Mouse (Mus musculus) CH12.LX (cell line): ENCODE data around the gene Slc9a3r1. TPM values are rescaled to one million over a fixed set of nuclear protein-coding genes. Genes with fewer than 3 reads are reported as not detected.
A peak's percentile ranks its signal among the peaks of the same experiment; 100 is the strongest.

Source experiments
- DNase-seq: peaks from one replicate; pipeline ENCODE4 v3.0.0-alpha.2; 2013; ENCODE audit errors: extremely low read depth
- H3K27ac ChIP-seq: 2 replicates; pipeline ENCODE4 v1.5.1; 2012; ENCODE audit warnings: low read depth, mild to moderate bottlenecking, control low read depth, moderate library complexity; ENCODE audit not compliant: insufficient read depth
- H3K27me3 ChIP-seq: replicated peaks from 2 replicates; pipeline ENCODE3; 2012; ENCODE audit warnings: inconsistent platforms
- H3K36me3 ChIP-seq, 2 experiments: replicated peaks in 1 of 2; 2 replicates each; pipeline versions ENCODE3 to v1.6.1; 2012; ENCODE audit warnings: inconsistent platforms in 1 of 2, low read length in 1 of 2, mild to moderate bottlenecking in 1 of 2, mixed read lengths in 1 of 2, moderate library complexity in 1 of 2; ENCODE audit not compliant: control insufficient read depth in 1 of 2, insufficient read depth in 1 of 2
- H3K4me1 ChIP-seq, 2 experiments: 2 replicates each; pipeline ENCODE4 v1.6.1; 2012; ENCODE audit warnings: inconsistent platforms in 1 of 2, moderate library complexity in 1 of 2; ENCODE audit not compliant: insufficient read depth in 2 of 2, control insufficient read depth in 1 of 2
- H3K4me2 ChIP-seq: 2 replicates; pipeline ENCODE4 v1.6.1; 2012; ENCODE audit warnings: low read depth, mild to moderate bottlenecking, control low read depth; ENCODE audit not compliant: poor library complexity, insufficient read depth, severe bottlenecking
- H3K4me3 ChIP-seq, 3 experiments: fragments of 150-350 bp in 1 of 3; sonication (generic) in 1 of 3; replicated peaks in 1 of 3; 2 replicates each; pipeline versions ENCODE3 to v1.5.1; 2011 to 2012; ENCODE audit warnings: low read depth in 2 of 3, low read length in 2 of 3, mild to moderate bottlenecking in 2 of 3, moderate library complexity in 2 of 3, control low read depth in 1 of 3, improper control_type of control experiment in 1 of 3, inconsistent platforms in 1 of 3, mixed read lengths in 1 of 3; ENCODE audit not compliant: poor library complexity in 1 of 3
- H3K79me2 ChIP-seq: replicated peaks from 2 replicates; pipeline ENCODE4 v1.6.1; 2012; ENCODE audit warnings: mild to moderate bottlenecking, moderate library complexity; ENCODE audit not compliant: control insufficient read depth, poor library complexity, insufficient read depth, severe bottlenecking; ENCODE audit errors: extremely low read depth
- H3K9ac ChIP-seq: 2 replicates; pipeline ENCODE4 v1.6.1; 2012; ENCODE audit warnings: low read depth, mild to moderate bottlenecking, control low read depth, moderate library complexity; ENCODE audit not compliant: insufficient read depth
- H3K9me3 ChIP-seq: replicated peaks from 2 replicates; pipeline ENCODE3; 2012; ENCODE audit warnings: low read length, inconsistent platforms, mixed read lengths
- CHD2 ChIP-seq: IDR thresholded peaks from 2 replicates; pipeline ENCODE4 v1.6.1; 2011; ENCODE audit warnings: low read length, improper control_type of control experiment
- E2F4 ChIP-seq: IDR thresholded peaks from 2 replicates; pipeline ENCODE4 v1.6.1; 2011; ENCODE audit warnings: low read depth, low read length, improper control_type of control experiment; ENCODE audit not compliant: insufficient replicate concordance
- ELF1 ChIP-seq: IDR thresholded peaks from 2 replicates; pipeline ENCODE4 v1.6.1; 2014; ENCODE audit warnings: low read depth, mild to moderate bottlenecking, inconsistent platforms, low read length, improper control_type of control experiment
- ETS1 ChIP-seq: conservative IDR thresholded peaks from 2 replicates; pipeline ENCODE4 v1.6.1; 2012; ENCODE audit warnings: low read depth, mild to moderate bottlenecking, inconsistent platforms, low read length, improper control_type of control experiment, moderate library complexity
- HCFC1 ChIP-seq: IDR thresholded peaks from 2 replicates; pipeline ENCODE4 v1.6.1; 2012; ENCODE audit warnings: low read depth, mild to moderate bottlenecking, inconsistent platforms, low read length, improper control_type of control experiment
- MAFK ChIP-seq: IDR thresholded peaks from 2 replicates; pipeline ENCODE4 v1.6.1; 2011; ENCODE audit warnings: low read length, improper control_type of control experiment; ENCODE audit not compliant: insufficient replicate concordance
- MAX ChIP-seq: IDR thresholded peaks from 2 replicates; pipeline ENCODE4 v1.6.1; 2011; ENCODE audit warnings: low read length, improper control_type of control experiment
- MEF2A ChIP-seq: IDR thresholded peaks from 2 replicates; pipeline ENCODE4 v1.6.1; 2014; ENCODE audit warnings: low read depth, mild to moderate bottlenecking, inconsistent platforms, low read length, improper control_type of control experiment, borderline replicate concordance
- MXI1 ChIP-seq: IDR thresholded peaks from 2 replicates; pipeline ENCODE4 v1.6.1; 2011; ENCODE audit warnings: mild to moderate bottlenecking, low read depth, low read length, improper control_type of control experiment
- NELFE ChIP-seq: IDR thresholded peaks from 2 replicates; pipeline ENCODE4 v1.6.1; 2011; ENCODE audit warnings: low read depth, low read length, improper control_type of control experiment
- POLR2A ChIP-seq: IDR thresholded peaks from 2 replicates; pipeline ENCODE4 v1.6.1; 2011; ENCODE audit warnings: low read depth, mild to moderate bottlenecking, improper control_type of control experiment, low read length
- UBTF ChIP-seq: IDR thresholded peaks from 2 replicates; pipeline ENCODE4 v1.6.1; 2012; ENCODE audit warnings: low read depth, mild to moderate bottlenecking, inconsistent platforms, low read length, improper control_type of control experiment, moderate library complexity
- USF1 ChIP-seq: IDR thresholded peaks from 2 replicates; pipeline ENCODE4 v1.6.1; 2014; ENCODE audit warnings: low read depth, mild to moderate bottlenecking, inconsistent platforms, low read length, improper control_type of control experiment
- ZC3H11A ChIP-seq: IDR thresholded peaks from 2 replicates; pipeline ENCODE4 v1.6.1; 2012; ENCODE audit warnings: low read depth, mild to moderate bottlenecking, inconsistent platforms, low read length, improper control_type of control experiment
- ZMIZ1 ChIP-seq: IDR thresholded peaks from 2 replicates; pipeline ENCODE4 v1.6.1; 2012; ENCODE audit warnings: low read depth, mild to moderate bottlenecking, inconsistent platforms, low read length, improper control_type of control experiment
- ZNF384 ChIP-seq: IDR thresholded peaks from 2 replicates; pipeline ENCODE4 v1.6.1; 2012; ENCODE audit warnings: low read depth, low read length, improper control_type of control experiment, inconsistent platforms
- dilution Hi-C: fragments of 300-500 bp; cut with MboI; formaldehyde crosslinking; loops from 2 replicates; pipeline ENCODE4 v1.14.3; 2020; ENCODE audit warnings: low sequenced_read_pairs; ENCODE audit not compliant: extremely low pct_unique_long_range_greater_than_20kb, extremely low pct_ligation_motif_present
- in situ Hi-C: fragments of 300-500 bp; cut with MboI; formaldehyde crosslinking; loops from 3 replicates; pipeline ENCODE4 v1.14.3; 2019; ENCODE audit warnings: low sequenced_read_pairs, low pct_ligation_motif_present, low pct_unique_long_range_greater_than_20kb, mixed read lengths
- polyA plus RNA-seq: library from polyadenylated mRNA; unstranded; fragments of >175 nt; gene quantifications from 2 replicates; pipeline ENCODE4 v1.2.1, GENCODE M21; 2012; ENCODE audit warnings: low read depth; ENCODE audit not compliant: insufficient read length
- total RNA-seq, 2 experiments: library from RNA; depleted of rRNA; stranded (reverse); fragments of 300-350 nt in 1 of 2; fragments of >200 nt in 1 of 2; gene quantifications; 2 replicates each; pipeline ENCODE4 v1.2.3; 2012 to 2014

Slc9a3r1 gene
- total and polyA plus RNA-seq, 3 experiments: 51.9 to 69.0 (median 63.7) TPM

DNA sequence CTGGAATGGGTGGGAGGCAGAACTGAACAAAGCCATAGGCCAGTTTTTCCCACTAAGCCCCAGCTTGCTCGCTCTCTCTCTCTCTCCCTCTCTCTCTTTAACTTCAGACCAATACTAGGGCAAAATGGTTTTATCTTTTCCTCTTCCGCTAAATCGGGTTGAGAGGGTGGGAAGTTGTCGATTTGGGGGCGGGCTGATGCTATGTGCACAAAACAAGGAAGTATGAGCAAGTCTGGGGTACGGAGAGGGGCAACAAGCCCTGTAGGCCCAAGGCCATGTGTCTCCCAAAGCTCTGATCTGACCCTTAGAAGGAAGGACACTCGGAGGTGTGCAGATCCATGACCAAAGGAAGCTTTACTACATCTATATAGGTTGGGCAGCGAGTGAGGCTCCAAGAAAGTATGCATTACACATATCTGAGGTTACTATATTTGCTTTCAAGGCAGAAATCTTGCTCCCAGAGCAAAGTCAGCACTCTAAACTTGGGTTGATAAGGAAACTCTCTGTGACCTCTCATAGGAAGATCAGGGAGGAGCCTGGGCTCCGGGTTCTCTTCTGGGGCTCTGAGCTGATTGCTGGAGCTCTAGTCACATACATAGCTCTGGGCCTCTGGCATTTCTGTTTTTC lies 1.4 kb upstream of the Slc9a3r1 start:
- no peak for DNase-seq
- H3K4me2 ChIP-seq: no peak overlapping the region; the same call in 1 of the 2 replicates
- no peaks in the 10 kb centered on the region for H3K27me3 ChIP-seq
- H3K4me3 ChIP-seq: no peak overlapping the region
- no peak overlapping the region for H3K9ac ChIP-seq
- H3K79me2 ChIP-seq: peaks cover 33% of the 10 kb centered on the region
- H3K36me3 ChIP-seq: peaks cover 0 to 13% of the 10 kb centered on the region in 2 experiments
- peaks cover 8% of the 10 kb centered on the region for H3K9me3 ChIP-seq
- in situ Hi-C loops: loop anchor here (5.0 kb wide), 3 partner anchors 36 to 111 kb away; no protein-coding TSS in a partner anchor
- H3K4me1 ChIP-seq: peaks cover 26 to 64% of the 10 kb centered on the region in 2 experiments
- TF ChIP-seq ZMIZ1: no peak
- no peak for TF ChIP-seq ZC3H11A
- TF ChIP-seq NELFE: 0 out of 2 replicates have a peak, but pooled peaks have one; percentile 23
- no peak for TF ChIP-seq ELF1
- no peak for TF ChIP-seq UBTF
- TF ChIP-seq CHD2: no peak
- dilution Hi-C loops: no loop called here
- H3K27ac ChIP-seq: no peak overlapping the region

DNA sequence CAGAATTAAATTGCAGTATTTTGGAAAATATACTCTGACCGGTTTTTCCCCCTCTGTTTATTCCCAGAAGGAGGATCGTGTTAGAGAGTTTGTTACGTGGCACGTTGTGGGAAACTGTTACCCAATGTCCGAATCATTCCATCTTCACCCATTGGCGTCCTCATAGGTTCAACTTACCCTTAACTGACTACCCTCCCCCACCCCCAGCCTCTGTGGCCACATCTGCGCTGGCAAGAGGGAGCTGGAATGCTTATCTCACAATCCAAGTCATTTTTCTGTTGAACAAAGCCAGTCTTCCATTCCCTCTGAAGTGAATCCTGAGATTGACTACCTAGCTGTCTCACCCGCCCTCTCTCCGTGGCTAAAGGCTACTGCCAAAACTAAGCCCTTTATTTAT lies 938 bp upstream of the Slc9a3r1 start:
- Histone ChIP-seq H3K9me3 (peaks cover 8% of the 10 kb centered on the region), H3K79me2 (peaks cover 36% of the 10 kb centered on the region), H3K4me1 (peaks cover 26 to 66% of the 10 kb centered on the region in 2 experiments), H3K27ac (no peak overlapping the region; the same call in 1 of the 2 replicates), H3K4me2 (peak overlapping the region; percentile 66), H3K9ac (peak overlapping the region; percentile 34), H3K36me3 (peaks cover 0 to 18% of the 10 kb centered on the region in 2 experiments), H3K27me3 (no peaks in the 10 kb centered on the region), H3K4me3 (peak overlapping the region in 2 of 3 experiments; percentile 65 to 69)
- TF ChIP-seq POLR2A (no peak), USF1 (no peak), HCFC1 (no peak), ETS1 (no peak), ZMIZ1 (no peak), ZNF384 (no peak), MAFK (no peak), ZC3H11A (no peak), E2F4 (no peak), CHD2 (no peak), MEF2A (no peak), MAX (no peak), MXI1 (no peak), ELF1 (no peak)
- in situ Hi-C loops (loop anchor here (5.0 kb wide), 3 partner anchors 35 to 110 kb away; no protein-coding TSS in a partner anchor), dilution Hi-C loops (no loop called here)
- DNase-seq: no peak
